Mouse (Mus musculus) gastrocnemius, postnatal 36 days (tissue): ENCODE data around the gene Theg. TPM values are rescaled to one million over a fixed set of nuclear protein-coding genes. Genes with fewer than 3 reads are reported as not detected.

ENCODE experiments used
- DNase-seq, 2 experiments: peaks; one replicate each; pipeline ENCODE4 v3.0.0; 2022
- intact Hi-C: fragments of 180-260 bp; cut with DNase I; formaldehyde crosslinking; loops from one replicate; pipeline ENCODE4 v1.15.1; 2025
- total RNA-seq, 2 experiments: library from RNA; stranded (reverse); gene quantifications; 2 replicates each; pipeline ENCODE4 v1.2.3; 2021

Gene Theg
- total RNA-seq, 2 experiments from 2014 or later: not detected

DNA sequence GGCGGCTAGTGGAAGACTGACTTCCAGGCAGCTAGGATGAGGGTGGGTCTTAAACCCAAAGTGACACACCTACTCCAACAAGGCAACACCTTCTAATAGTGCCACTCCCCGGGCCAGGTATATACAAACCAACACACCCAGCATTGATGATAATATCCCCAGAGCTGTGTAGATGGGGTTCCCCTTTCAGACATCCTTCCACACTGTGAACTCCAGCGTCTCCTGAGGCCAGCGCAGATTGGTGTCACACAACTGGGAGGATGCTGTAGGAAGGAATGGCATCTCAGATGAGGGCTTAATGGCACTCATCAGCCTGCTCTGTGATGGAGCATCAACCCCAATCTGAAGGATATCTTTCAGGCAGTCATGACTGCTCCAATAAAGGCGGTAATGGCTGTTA, 29.6 kb downstream of the Theg start:
- DNase-seq: no peak
- intact Hi-C loops: no loop called here

DNA sequence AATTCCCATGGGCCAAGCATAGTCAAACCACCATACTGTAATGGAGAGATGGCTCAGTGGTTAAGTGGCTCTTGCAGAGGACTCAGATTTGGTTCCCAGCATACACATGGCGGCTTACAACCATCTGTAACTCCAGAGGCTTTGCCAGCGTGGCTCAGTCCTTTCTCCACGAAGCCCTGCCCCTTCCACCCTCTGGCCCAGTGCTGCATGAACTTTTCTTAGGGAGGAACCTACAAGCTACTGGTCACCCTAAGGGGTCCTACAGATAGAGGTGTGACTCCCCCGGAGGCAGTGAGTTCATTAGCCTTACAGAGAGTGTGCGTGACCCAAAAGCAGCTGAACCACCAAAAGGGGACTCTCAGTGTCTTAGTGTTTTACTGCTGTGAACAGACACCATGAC, 30.2 kb downstream of the Theg start:
- DNase-seq: no peak
- intact Hi-C loops: no loop called here

DNA sequence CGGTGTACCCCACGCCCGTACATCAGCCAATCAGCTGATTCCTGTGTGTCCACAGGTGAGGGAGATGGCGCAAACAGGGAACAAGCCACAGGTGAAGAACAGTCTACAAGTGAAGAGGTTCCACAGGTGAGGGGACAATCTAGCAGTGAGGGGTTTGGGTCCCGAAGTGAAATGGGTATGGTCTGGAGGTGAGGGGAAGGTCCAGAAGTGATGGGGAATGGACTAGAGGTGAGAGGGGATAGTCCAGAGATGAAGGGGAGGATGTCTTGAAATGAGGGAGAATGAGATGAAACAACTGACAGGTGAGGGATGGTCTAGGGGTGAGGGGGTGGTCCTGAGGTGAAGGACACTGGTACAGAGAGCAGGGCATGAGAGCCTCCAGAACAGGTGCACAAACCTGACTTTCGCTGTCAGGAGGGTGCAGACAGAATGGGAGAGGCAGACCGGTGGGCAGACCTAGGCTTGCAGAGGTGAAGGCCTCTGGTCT, 31.9 kb downstream of the Theg start:
- intact Hi-C loops: no loop called here
- no peak for DNase-seq

DNA sequence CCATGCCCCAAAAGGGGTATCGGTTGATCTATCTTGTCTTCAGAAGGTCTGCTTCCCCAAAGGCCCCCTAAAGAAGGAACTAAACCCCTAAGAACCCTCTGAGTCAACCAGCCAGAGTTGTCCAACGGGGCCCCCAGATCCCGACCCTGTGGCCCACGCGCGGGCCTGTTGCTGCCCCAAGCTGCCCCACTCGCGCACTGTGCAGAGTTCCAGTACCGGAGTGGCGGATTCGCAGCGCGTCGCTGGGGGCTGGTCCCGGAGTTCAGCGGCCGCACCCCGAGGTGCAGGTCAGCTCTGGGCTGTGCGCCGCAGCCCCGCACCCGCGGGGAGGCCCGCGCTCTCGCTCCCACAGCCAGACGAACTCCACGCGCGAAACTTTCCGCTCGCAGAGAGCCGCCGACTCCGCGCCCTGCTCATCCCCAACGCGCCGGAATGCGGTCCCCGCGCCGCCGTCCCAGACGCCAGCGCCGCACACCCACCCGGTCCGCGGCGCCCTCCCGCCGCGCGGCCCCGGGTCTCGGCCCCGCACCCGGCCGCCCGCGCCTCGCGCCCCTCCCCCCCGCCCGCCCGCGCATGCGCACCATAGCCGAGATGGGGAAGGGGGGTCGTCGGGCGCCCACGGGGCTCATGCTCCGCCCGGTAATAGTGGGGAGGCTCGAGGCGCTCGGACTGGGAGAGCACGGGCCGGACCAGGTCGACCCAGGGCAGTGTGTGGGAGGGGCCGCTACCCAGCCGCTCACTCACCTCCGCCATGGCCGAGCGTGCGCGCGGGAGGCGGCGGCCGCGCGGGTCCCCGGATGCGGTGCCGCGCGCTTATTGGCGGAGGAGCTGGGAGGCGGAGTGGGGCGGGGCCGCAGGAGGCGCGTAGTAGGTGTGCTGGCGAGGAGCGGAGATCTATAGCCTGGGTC, 32.5 kb downstream of the Theg start, which contains the start of gene Mier2:
Gene Mier2 (minus strand): TSS at position 870 of the 908 bp plus-strand sequence.
- DNase-seq: peak; percentile 60 to 67
- intact Hi-C loops: no loop called here

DNA sequence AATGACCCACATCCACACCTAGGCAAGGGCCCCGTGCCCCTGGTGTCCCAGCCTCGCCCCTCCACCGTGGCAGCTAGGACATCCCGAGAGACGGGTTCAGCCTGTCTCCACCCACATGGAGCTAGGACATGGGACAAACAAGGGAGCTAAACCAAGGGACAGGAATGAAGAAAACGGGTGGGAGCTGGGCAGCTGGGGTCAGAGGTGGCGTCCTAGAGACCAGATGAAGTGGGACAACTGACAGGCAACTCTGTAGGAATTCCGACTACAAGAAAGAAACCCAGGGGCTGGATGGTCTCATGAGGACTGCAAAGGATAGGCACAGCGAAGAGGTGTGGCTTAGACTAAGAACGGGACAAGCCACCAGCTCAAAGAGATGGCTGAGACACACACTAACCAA, 33.4 kb downstream of the Theg start:
- DNase-seq: peak in 1 of 2 experiments; percentile 12
- intact Hi-C loops: no loop called here

DNA sequence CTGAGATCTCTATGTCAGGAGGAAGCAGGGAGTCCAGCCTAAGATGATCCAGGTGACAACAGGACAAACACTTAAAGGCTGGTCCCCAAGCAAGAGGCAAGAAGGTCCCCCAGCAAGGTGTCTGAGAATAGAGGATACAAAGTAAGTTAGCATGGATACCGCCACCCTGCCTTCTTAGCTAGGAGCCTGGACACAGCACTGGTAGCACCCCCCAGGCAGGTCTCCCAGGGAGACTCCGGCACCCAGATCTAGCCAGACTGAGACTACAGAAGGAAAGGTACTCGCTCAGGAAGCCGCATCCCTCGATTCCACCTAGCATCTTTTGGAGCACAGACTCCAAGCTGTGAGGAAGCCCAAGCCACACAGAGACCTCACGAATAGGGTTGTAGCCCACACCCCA, 34.0 kb downstream of the Theg start:
- DNase-seq: no peak
- intact Hi-C loops: no loop called here

DNA sequence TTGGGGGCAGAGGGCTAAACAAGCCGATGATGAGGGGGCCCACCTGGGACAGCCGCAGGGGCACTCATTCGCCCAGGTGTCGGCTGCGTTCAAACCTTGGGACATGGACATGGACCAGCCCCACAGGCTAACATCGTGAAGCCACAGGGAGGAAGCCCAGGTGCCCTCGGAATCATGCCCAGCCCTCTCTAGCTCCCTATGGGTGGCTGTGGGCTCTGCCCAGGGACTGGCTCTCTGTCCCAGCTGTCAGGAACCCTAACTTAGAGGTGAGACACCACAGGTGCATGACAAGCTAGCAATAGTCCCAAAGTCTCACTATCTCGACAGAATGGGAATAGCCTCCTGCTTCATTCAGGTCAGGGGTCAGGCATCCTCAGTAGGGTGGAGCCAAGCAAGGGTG, 34.6 kb downstream of the Theg start:
- intact Hi-C loops: no loop called here
- DNase-seq: no peak

DNA sequence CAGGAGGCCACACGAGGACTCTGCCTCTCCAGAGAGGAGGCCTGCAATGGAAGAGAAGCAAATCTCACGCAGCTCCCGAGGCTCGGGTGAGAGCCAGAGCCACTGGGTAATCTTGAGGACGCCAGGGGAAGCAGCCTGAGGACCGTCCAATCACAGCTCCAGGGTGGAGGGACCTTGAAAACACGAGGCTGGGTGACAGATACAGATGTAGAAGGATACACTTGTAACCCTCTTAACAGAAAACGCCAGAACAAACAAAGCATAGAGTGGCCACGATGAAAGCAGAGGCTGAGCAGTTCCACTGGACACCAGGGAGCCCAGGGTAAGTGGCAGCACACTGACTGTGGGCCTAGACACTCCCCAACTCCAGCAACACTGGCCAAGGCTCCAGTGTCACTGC, 36.8 kb downstream of the Theg start:
- DNase-seq: no peak
- intact Hi-C loops: no loop called here

DNA sequence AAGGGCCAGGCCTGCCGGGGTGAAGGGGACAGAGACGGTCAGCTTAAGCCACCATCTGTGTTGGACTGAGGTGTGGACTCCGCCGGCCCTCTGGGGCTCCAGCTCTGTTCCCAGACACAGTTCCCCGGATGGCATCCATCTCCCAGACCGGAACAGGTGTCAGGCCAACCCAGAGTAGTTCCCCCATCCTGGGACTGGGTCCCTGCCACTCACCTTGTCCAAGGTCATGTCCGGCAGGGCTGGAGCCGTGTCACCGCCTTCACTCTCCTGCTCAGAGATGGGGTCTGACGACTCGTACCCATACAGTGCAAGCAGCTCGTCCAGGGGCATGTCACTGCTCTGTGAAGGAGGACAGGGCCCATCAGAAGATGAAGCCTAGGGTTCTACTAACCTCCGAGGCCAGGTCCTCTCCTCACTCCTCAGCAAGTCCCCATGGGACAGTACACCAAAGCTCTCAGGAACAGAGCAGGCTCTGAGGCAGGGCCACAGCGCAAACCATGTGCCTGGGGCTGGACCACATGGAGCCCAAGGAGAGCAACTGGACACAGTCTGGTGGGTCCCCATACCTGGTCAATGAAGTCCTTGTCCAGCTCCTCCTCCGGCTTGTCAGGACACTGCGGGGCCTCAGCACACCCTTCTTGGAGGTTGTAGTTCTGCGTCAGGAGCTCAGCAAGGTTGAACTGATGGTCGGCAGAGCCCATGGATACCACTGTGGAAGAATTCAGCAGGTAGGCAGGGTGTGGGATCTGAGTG, 38.0 kb downstream of the Theg start:
- DNase-seq: no peak
- intact Hi-C loops: no loop called here

DNA sequence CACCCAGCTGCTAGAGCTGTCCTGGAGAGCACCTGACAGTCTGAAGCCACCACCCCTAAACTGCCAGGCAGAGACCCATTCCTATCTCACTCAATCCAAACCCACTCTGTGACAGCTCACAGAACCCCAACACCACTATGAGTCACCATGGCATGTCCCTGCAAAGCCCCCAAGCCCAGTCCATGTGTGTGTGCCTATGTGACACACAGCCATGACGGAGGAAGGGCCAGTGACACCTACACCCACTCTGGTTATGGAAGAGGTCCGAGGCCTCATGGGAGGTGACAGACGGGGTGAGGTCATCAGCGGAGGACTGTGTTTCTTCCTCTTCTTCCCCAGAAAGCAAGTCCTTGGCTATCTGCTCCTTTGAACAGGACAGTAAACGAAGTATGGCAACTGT, 38.6 kb downstream of the Theg start:
- intact Hi-C loops: no loop called here
- no peak for DNase-seq

DNA sequence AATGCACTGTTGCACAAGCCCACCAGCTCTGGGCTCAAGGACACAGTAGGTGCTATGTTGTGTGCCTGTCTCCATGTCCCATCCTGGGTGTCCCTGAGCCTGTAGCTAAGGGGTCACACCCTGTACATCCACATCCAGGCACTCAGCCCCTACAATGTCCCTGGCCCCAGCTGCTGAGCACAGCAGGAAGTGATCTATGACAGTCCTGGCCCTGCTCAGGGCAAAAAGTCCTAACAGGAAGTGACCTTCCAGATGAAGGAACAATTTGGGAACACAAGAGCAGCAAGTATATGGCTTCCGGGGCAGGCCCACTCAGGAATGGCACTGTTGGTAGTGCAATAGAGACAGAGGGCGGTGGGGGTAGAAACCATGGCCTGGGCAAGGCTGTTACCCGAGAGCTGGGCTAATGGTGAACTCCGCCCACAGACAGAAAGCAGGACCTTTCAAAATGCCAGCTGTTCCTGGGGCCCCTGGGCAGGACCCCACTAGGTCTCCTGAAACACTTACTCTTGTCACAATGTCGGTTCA, 39.9 kb downstream of the Theg start:
- intact Hi-C loops: no loop called here
- no peak for DNase-seq

DNA sequence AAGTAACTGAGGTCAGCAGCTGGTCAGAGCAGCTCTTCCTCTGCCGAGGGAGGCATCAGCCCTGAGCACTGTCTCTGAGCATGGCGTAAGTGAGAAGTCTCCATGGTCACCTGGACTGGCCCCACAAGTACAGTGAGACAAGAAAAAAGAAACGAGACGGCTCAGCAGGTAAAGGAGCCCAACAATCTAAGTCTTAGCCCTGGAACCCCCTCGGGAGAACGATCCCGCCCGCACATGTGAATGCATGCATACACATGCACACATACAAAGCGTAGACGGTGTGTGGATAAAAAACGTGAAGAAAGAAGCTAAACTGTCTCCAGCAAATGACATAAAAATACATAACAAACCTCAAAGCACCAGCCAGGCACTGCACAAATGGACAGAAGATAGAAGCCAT, 40.6 kb downstream of the Theg start:
- DNase-seq: no peak

DNA sequence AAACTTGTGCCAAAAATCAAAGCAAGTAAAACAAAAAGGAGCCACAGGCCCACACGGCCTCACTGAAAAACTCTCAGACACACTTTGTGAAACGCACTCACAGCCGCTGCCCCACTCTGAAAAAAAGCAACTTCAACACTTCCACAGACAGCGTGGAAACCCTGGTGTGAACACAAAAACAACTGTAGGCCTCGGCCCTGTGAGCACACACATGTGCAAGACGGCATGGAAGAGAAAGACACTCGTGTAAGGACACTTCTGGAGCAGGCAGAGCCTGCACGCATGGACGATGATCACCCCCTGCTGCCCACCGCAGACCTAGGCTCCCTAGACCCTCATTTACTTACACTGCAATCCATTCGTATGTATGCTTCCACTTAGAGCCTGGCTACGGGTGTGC, 41.2 kb downstream of the Theg start:
- no peak for DNase-seq

More for the DNA sequence above, 40.6 kb downstream of the Theg start:
- intact Hi-C loops: no loop called here

DNA sequence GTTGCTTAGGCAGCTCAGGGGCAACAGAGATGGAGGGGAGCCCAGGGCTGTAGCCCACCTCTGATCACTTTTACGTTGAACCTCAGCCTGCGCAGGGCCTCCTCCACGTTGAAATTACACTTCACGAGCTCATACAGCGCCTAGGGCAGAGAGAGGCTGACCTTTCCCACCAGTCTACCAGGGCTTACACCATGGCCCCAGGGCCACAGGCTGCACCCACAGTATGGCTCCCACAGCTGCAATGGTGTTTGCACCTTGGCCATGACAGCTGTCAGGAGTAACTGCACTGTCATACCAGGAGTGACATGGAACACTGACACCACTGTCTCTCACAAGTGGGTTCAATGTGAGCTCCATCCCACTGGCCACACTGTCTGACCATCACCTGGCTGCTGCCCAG, 42.5 kb downstream of the Theg start:
- DNase-seq: no peak
- intact Hi-C loops: no loop called here

More for the DNA sequence above, 41.2 kb downstream of the Theg start:
- intact Hi-C loops: no loop called here

DNA sequence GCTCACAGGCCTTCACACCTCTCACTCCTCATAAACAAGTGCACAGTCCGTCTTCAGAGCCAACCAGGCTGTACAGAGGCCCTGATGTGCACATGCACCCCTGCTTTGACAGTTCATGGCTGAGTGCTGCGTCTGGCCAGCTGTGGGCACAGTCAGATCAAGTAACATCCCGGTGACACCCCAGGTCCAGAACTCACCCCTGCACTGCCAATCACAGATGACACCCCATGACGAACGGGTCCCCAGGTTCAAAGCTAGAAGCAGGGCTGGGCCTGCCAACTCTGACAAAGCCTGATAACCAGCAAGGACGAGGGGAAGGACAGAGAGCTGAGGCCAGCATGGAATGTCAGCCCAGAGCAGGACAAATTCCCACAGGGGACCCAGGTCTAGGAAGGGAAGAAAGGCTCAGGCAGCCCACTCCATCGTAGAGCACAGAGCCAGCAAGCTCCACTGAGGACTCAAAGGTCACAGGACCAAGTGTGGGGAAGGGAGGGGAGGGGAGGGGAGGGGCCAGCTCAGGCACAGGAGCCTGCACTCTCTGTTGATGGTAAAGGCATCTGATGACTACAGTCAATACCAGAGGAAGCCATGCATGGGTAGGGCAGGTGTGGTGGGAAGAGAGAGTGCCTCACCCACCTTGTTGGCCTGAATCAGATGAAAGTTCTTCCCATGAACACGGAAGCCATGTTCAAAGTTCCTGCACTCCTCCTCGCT, 43.1 kb downstream of the Theg start:
- intact Hi-C loops: no loop called here
- no peak for DNase-seq

DNA sequence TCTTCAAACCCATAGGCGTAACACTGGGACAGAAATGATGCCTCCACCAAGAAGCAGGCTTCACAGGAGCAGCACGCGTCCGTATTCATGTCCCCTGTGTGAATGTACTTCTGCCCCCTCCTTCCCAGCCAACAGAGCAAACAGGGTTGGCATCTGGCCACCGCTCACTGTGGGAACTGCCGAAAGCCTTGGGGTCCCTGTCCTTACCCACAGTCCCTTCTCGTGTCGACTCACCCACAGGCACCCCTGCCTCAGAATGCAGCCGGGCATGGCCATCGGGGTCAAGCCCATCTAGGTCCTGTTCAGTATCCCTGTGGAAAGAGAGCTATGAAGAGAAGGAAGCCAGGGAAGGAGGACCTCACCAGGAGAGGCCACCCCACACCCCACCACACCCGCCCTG, 45.0 kb downstream of the Theg start:
- intact Hi-C loops: no loop called here
- DNase-seq: no peak

DNA sequence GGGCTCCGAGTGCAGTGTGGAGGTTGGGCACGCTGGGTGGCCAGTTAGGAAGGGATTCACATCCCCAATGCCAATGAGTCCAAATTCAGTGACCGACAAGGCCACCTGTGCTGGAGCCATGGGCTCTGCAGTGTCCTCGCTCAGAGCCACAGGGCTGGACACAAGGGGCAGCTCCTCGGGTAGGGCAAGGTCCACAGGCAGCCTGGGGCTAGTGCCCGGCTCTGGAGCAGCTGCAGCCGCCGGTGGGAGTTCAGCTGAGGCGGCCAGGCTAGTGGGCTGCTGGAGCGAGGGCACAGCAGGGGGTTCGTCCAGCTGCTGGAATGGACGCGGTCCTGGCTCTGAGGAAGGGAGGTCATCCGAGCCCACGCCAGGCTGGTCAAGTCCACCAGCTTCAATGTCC, 45.6 kb downstream of the Theg start:
- no peak for DNase-seq
- intact Hi-C loops: no loop called here

DNA sequence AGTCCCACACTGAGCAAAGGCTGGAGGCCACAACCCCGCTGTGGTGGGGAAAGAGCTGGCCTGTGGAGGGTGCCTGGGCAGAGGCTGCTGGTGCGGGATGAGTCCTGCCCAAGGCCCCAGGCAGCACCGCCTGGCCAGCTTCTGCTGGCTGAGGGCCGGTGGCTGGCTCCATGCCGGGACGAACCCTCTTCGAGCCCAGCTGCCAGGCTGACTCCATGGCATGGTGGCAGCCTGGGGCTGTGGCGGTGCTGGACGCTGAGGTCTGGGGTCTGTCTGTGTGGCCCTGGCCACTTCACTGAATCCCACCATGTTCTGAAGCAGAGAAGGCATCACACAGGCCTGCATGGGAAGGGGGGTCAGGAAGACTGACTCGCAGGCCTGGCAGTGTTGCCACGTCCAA, 46.4 kb downstream of the Theg start:
- intact Hi-C loops: no loop called here
- no peak for DNase-seq

DNA sequence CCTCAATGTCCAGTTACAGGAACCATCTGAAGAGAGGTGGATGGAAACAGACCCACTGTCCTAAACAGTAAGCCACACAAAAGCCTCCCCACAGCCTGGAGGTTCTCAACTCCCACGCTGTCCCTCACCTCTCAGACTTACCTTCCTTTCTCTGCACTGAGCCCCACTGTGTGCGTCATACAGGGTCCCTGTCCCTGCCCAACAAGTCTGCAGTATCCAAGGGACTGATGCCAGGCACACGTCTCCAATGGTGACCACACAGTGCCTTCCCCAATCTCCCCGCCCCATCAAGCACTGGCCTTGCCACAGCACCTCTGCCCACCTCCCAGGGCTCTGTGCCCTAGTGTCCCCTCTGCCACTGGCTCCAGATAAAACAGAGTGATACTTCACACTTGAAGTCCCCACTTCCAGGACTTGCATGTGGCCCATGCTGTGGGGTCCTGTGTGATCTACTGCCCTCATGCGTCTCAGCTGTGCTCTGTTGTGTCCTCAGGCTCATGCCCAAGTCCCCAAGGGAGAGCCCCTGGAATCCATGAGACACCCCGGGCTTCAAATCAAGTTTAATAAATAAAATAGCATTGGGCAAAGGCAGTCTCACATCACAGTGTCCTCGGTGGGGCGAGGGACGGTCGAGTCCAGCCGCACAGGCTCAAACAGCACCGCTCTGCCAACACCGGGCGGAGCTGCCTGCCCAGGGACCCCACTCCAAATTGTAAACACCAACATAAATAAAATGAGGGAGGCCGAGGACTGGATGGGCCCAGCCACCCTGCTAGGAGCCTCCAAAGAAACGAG, 47.2 kb downstream of the Theg start:
- DNase-seq: no peak
- intact Hi-C loops: no loop called here

DNA sequence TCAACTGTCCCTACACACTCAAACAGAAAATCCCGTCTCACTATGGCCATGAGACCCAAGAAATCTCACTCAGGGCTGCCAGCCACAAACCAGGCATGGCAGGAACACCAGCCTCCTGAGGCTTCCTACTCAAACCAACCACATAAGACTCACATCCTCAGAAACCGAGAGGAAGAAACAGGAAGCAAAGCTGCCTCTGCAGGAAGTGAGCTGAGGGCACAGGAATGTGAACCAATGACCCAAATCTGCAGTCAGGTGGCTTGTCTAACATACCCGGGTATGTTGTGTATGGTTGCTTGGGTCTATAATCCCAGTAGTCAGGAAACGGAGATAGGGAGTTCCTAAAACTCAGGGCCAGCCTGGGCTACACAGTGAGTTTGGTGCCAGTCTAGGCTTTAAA, 48.3 kb downstream of the Theg start:
- intact Hi-C loops: no loop called here
- DNase-seq: no peak
